Mouse (Mus musculus) yolk sac, embryonic 10.5 days (tissue): ENCODE results near the gene Exosc3.
A peak's percentile ranks its signal among the peaks of the same experiment; 100 is the strongest.

Source experiments
- DNase-seq: peaks from one replicate; pipeline ENCODE4 v3.0.0-alpha.2; 2017; ENCODE audit warnings: low spot score

Gene Exosc3

DNA sequence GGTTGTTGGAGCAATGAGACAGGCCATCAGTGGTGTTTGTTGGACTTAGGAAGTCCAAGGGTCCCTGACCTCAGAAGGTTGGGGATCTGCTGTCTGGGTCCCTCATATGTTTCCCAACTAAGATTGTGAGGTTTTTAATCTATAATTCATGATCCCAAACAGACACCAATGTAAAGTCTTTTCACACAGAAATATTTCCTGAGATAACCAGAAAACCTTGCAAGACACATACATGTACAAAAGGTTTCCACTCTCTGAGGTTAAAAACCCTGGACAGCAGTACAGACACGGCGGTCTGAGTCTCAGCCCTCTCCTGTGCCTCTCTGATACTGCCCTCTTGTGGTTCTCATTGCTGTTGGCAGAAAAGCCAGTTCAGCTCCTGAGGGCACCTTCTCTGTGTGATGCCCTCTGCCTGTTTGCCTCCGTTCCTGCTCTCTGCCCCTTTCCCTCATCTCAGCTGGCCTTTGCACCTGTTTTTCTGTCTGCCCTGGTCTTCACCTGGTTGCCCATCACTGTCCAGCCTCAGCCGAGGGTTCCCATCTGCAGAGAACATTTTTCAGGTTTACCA, 62.5 kb downstream of the Exosc3 start:
- DNase-seq = peak; percentile 41

DNA sequence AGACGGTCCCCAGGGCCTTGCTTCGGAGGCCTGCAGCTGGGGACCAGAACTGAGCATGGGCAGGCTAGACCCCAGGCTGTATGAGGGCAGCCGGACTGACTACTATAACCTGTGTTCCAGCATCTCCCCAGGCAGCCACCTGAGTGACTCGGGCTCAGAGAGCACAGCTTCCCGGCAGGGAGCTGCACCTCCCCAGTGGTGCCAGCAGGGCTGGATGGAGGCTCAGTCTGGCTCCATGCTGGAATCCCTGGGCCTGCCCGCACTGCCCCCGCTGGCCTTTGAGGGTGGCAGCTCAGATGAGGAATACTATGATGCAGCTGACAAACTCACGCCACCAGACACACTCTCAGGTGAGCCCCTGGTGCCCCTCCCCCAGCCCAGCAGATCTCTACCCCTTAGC, 63.2 kb downstream of the Exosc3 start:
- DNase-seq = no peak

DNA sequence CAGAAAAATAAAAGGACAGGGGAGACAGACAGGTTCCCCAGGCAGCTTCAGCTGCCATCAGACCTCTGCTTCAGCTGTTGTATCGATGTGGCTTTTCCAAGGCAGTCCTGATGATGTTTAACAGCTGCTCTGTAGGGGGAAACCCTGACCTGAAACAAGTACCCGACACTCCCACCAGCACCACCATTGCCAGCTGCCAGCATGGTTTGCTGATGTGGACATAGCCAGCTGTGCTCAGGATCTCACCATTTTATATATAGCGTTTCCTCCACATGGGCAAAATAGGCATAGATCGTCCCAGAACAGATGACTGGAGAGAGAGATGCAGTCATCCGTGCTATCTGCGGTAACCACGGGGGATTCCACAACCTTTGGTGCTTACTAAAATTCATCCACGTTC, 66.8 kb downstream of the Exosc3 start:
- no peak for DNase-seq

DNA sequence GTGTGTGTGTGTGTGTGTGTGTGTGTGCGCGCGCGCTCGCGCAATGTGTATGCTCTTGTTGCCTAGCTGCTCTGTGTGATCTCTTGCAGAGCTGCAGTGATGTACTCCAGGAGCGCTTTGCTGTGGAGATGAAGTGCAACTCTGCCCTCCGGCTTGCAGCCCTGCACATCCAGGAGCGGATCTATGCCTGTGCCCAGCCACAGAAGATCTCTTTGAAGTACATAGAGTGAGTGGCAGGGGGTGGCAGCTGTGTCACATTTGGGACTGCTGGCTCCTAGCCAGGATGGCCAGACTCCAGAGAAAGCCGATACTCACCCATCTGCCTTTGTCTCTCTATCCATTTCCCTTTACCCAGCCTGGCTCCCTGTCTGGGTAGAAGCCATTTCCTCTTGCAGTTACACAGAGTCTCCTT, 71.5 kb downstream of the Exosc3 start:
- peak; percentile 17 for DNase-seq

DNA sequence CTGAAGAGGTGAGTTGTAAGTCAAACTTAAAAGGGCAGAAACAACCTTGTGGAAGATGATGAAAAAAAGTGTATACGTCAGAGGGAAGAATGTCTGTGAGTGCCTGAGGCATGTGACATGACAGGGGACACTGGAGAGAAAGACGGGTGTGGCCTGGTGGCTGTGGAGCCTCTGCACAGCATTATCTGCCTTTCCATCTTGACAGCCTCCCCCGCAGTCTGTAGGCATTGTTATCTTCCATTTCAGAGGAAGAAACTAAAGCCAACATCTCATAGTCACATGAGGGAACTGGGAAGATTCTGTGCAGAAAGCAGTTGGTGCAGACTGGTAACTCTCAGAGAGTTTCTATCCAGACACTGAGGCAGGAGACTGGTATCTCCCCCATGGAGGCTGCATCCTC, 74.6 kb downstream of the Exosc3 start:
- no peak for DNase-seq
